Mouse (Mus musculus) midbrain, embryonic 10.5 days (tissue): ENCODE measurements at regions not wholly inside any gene's neighbourhood (a gene's known extent, or its start where the extent isn't known, plus 50 kb on each side); places are given as distances from the start of the nearest gene placed in this dataset.

Experiments used
- DNase-seq: peaks from one replicate; pipeline ENCODE4 v3.0.0-alpha.2; 2017; ENCODE audit warnings: low spot score
- H3K27ac ChIP-seq: fragments of 300-500 bp; sonication (generic); replicated peaks from 2 replicates; pipeline ENCODE4 v1.5.1; 2016; ENCODE audit warnings: mild to moderate bottlenecking
- H3K27me3 ChIP-seq: fragments of 300-500 bp; sonication (generic); 2 replicates; pipeline ENCODE4 v1.6.1; 2016; ENCODE audit warnings: low read depth, mild to moderate bottlenecking; ENCODE audit not compliant: poor library complexity, severe bottlenecking
- H3K36me3 ChIP-seq: fragments of 300-500 bp; sonication (generic); 2 replicates; pipeline ENCODE4 v1.6.1; 2016; ENCODE audit warnings: mild to moderate bottlenecking, moderate library complexity
- H3K4me1 ChIP-seq: fragments of 300-500 bp; sonication (generic); 2 replicates; pipeline ENCODE4 v1.6.1; 2016
- H3K4me3 ChIP-seq: fragments of 300-500 bp; sonication (generic); 2 replicates; pipeline ENCODE4 v1.5.1; 2016; ENCODE audit warnings: mild to moderate bottlenecking, moderate library complexity
- H3K9me3 ChIP-seq: fragments of 300-500 bp; sonication (generic); replicated peaks from 2 replicates; pipeline ENCODE4 v1.6.1; 2016; ENCODE audit warnings: mild to moderate bottlenecking
- WGBS: fragments of 180-500 bp; shearing (Covaris S2); methylation state at CpG from one replicate; pipeline ENCODE4 v1.1.7; 2016; 5-methylcytosine and 5-hydroxymethylcytosine counted together

DNA sequence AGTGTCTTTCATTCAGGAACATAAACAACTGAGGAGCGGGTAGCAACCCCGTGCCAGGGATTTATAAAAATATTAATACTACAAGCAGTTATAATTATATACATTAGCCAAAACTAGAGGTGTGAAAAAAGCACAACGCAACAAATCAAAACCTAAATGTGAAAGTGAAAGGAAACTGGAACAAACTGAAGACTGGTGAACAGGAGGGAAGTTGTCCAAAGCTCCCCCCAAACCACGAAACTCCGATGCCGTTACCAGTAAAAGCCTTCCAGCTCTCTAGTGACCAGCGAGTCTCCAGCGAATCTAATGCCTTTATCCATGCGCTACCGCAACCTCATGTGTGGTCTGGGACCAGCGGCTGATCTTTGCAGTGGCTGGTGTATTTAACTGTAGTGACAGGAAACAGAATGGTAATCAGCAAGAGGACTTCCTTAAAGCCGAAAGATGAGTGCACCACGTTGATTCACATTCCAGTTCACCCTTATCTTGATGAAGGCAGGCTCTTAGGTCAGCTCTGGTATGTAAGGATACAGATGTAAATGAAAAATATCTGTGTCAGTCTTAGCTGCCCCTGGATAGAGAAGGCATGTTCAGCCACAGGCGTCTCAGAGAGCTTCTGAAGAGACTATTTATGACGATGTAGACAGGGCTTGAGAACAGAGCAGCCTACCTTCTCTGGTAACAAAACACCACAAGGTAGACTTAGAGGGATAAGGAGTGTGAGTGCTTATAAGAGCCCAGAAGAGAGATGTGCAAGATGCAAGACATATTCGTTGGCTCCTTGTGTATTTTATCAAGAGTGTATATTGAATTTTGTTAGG lies 394.0 kb downstream of the Gpat3 start:
- DNase-seq = no peak
- Histone ChIP-seq H3K27ac (no peak overlapping the region), H3K4me1 (no peaks in the 10 kb centered on the region), H3K36me3 (no peaks in the 10 kb centered on the region), H3K27me3 (no peaks in the 10 kb centered on the region), H3K4me3 (no peak overlapping the region), H3K9me3 (no peaks in the 10 kb centered on the region)
- WGBS = 89% methylated on average over 16 of the region's 16 CpGs

DNA sequence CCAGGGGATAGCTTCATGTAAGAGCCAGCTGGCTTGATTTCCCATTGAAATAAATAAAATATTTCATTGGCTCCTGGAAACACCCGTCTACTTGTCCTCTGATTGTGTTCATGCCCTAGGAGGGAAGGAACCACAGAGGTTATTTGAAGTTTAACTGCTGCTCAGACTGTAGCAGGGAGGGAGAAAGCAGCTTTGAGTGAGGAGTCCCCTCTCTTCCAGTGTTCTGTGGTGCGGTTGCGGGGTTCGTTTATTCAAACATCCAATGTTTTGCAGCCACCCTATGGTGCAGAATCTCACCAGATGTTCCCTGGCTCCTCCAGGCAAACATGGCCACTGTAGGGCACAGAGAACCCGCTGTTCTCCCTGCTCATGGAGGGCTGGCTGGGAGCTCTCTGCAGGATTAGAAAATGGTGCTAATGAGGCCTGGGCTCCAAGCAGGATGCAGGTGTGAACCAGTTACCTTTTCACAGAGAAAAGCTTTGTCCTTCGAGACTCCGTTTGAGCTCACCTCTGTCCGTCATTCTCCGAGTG lies 390.7 kb downstream of the Gpat3 start:
- no peaks in the 10 kb centered on the region for H3K36me3 ChIP-seq
- no peaks in the 10 kb centered on the region for H3K9me3 ChIP-seq
- no peak for DNase-seq
- H3K4me3 ChIP-seq = no peak overlapping the region
- 84% methylated on average over 9 of the region's 9 CpGs for WGBS
- no peaks in the 10 kb centered on the region for H3K4me1 ChIP-seq
- no peaks in the 10 kb centered on the region for H3K27me3 ChIP-seq
- no peak overlapping the region for H3K27ac ChIP-seq

- H3K9me3 ChIP-seq = no peaks in the 10 kb centered on the region
- DNase-seq = no peak
- H3K4me1 ChIP-seq = no peaks in the 10 kb centered on the region
- no peaks in the 10 kb centered on the region for H3K36me3 ChIP-seq
- H3K27ac ChIP-seq = no peak overlapping the region
- H3K4me3 ChIP-seq = no peak overlapping the region
- no peaks in the 10 kb centered on the region for H3K27me3 ChIP-seq
- WGBS = 94% methylated on average over 10 of the region's 10 CpGs
Measured at GRCm38 (mm10) chr5:101222390-101222789, 376.9 kb downstream of the Gpat3 start.

DNA sequence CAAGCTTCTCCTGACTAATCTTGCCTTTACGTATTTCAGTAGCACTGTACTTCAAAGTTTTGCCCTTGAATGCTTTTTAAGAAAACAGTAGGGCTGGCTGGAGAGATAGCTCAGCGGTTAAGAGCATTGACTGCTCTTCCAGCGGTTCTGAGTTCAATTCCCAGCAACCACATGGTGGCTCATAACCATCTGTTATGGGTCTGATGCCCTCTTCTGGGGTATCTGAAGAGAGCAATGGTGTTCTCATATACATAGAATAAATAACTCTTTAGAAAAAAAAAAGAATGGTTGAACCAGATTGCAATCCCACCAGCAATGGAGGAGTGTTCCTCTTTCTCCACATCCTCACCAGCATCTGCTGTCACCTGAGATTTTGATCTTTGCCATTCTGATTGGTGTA lies 372.6 kb downstream of the Gpat3 start:
- Histone ChIP-seq H3K4me1 (no peaks in the 10 kb centered on the region), H3K27ac (no peak overlapping the region), H3K4me3 (no peak overlapping the region), H3K36me3 (no peaks in the 10 kb centered on the region), H3K27me3 (no peaks in the 10 kb centered on the region), H3K9me3 (no peaks in the 10 kb centered on the region)
- DNase-seq = no peak
- WGBS = 85% methylated on average over 3 of the region's 3 CpGs

DNA sequence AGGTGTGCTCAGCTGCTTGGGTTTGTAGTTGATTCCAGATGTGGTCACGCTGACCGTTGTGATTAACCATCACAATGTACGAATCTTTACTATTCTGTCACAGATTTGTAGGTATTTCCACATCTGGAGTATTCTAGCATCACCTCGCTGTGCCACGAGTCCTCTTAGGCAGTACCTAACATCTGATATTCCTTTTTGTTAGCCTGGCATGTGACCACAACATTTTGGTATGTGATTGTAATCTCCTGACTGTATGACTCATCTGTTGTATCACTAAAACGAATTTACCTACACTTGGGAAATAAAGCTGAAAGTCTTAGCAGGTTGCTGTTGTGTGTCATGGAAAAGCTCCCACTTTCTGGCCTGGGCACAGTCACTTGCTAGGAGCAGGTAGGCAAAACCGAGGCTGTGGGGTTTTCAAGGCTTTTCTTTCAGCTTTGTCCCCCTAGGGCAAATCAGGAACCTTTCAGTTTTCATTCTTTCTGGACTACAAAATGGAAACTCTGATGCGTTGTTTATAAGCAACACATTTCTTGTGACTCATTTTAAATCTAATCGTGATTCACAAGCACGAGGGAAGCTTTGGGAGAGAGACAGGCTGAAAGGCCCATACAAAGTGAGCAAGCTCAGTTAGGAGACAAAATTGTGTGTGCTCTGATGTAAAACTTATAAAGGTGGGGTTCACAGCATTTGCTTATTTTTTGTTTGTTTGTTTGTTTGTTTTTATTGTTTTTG lies 371.5 kb downstream of the Gpat3 start:
- Histone ChIP-seq H3K27me3 (no peaks in the 10 kb centered on the region), H3K4me3 (no peak overlapping the region), H3K36me3 (no peaks in the 10 kb centered on the region), H3K4me1 (no peaks in the 10 kb centered on the region), H3K9me3 (no peaks in the 10 kb centered on the region), H3K27ac (no peak overlapping the region)
- whole genome bisulfite sequencing = 90% methylated on average over 10 of the region's 10 CpGs
- no peak for DNase-seq

- Histone ChIP-seq H3K36me3 (no peaks in the 10 kb centered on the region), H3K27ac (no peak overlapping the region), H3K9me3 (no peaks in the 10 kb centered on the region), H3K4me3 (no peak overlapping the region), H3K4me1 (no peaks in the 10 kb centered on the region), H3K27me3 (no peaks in the 10 kb centered on the region)
- 91% methylated on average over 4 of the region's 4 CpGs for WGBS
- DNase-seq = no peak
Measured at GRCm38 (mm10) chr5:101211974-101212373, 366.5 kb downstream of the Gpat3 start.

GRCm38 (mm10) chr5:101208150-101208549 lies 362.6 kb downstream of the Gpat3 start:
- no peak for DNase-seq
- Histone ChIP-seq H3K27ac (no peak overlapping the region), H3K4me1 (no peaks in the 10 kb centered on the region), H3K4me3 (no peak overlapping the region), H3K9me3 (peaks cover 6% of the 10 kb centered on the region; the same call in 1 of the 2 replicates), H3K27me3 (no peaks in the 10 kb centered on the region), H3K36me3 (no peaks in the 10 kb centered on the region)
- WGBS = 91% methylated on average over 5 of the region's 5 CpGs

DNA sequence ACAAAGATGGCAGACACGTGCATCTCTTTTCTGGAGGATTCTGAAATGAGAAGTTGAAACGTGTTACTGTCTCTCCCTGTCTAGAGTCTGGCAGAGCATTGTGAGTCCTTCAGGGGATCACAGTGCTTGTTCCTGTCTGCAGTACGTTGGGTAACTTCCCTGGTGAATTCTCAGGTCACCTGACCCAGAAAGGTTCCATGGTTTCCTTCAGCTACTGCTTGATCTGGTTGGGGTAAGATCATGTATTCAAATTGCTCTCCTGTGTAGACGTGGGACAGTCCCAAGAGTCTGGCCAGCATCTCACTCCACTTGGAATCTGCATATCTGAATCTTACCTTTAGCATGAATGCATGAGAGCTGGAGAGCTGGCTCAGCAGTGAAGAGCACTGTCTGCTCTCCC lies 350.0 kb downstream of the Gpat3 start:
- Histone ChIP-seq H3K4me1 (peaks cover 4% of the 10 kb centered on the region; the same call in 1 of the 2 replicates), H3K27me3 (no peaks in the 10 kb centered on the region), H3K9me3 (no peaks in the 10 kb centered on the region), H3K4me3 (no peak overlapping the region), H3K27ac (no peak overlapping the region), H3K36me3 (no peaks in the 10 kb centered on the region)
- no peak for DNase-seq
- WGBS = 85% methylated on average over 4 of the region's 4 CpGs

DNA sequence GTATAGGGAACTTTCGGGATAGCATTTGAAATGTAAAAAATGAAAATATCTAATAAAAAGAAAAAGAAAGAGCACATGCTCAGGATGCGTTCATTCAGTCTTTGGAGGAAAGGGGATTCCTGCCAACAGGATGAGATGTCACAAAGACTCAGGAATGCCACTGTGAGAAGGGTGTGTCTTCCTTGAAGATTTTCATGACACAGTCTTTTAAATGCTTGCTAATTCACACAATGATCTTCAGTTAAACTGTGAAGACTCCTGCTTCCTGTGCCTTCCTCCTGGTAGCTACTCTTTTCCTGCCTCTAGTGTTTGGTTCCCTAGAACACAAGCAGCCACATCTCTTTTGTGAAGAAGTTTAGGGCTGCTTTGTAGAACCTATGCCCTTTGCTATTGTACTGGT lies 345.5 kb downstream of the Gpat3 start:
- no peak overlapping the region for H3K4me3 ChIP-seq
- peaks cover 11% of the 10 kb centered on the region for H3K4me1 ChIP-seq
- no peaks in the 10 kb centered on the region for H3K36me3 ChIP-seq
- 86% methylated on average over 2 of the region's 2 CpGs for WGBS
- H3K27ac ChIP-seq = no peak overlapping the region
- no peaks in the 10 kb centered on the region for H3K9me3 ChIP-seq
- DNase-seq = no peak
- H3K27me3 ChIP-seq = no peaks in the 10 kb centered on the region

DNA sequence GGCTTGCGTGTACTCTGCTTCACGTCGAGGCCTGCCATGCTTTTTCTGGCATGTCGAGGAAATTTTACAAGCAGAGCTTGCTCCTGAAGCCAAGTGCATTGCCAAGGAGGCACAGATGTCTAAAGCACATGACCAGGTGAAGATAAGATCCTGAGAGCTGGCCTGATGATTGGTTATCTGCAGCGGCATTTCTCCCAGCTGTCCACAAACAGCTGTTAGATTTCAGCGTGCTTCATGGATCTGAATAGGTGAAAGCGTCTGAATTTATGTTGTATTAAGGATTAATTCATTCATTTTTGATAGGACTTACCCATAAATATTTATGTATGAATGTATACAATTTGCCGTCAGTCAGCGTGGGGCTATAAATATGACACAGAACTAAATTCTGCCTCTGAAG lies 327.7 kb downstream of the Gpat3 start:
- no peaks in the 10 kb centered on the region for H3K9me3 ChIP-seq
- H3K27me3 ChIP-seq = no peaks in the 10 kb centered on the region
- no peak overlapping the region for H3K4me3 ChIP-seq
- 97% methylated on average over 9 of the region's 9 CpGs for WGBS
- no peak for DNase-seq
- H3K4me1 ChIP-seq = peaks cover 10% of the 10 kb centered on the region; the same call in 1 of the 2 replicates
- H3K36me3 ChIP-seq = no peaks in the 10 kb centered on the region
- H3K27ac ChIP-seq = no peak overlapping the region

DNA sequence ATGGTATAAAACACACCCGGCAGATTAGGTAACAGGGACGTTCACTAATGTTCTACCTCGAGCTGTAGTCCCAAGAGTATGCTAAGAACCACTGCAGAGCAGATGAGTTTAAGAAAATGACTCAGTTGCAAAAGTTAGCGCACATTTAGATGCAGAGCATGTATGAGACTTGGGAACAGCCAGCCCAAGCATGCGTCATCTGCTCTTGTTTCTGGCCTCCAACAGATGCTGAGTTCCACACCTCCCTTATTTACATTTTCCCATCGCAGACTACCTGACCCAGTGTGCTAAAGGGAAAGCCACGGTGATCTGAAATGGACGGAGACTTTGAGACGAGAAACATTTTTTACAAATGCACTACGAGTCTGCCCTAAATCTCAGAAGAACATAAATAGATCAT lies 327.3 kb downstream of the Gpat3 start:
- peaks cover 10% of the 10 kb centered on the region; the same call in 1 of the 2 replicates for H3K4me1 ChIP-seq
- H3K36me3 ChIP-seq = no peaks in the 10 kb centered on the region

GRCm38 (mm10) chr5:101169074-101169473 lies 323.6 kb downstream of the Gpat3 start:
- H3K27me3 ChIP-seq = 0 out of 2 replicates have a peak, but pooled peaks cover 4% of the 10 kb centered on the region
- 87% methylated on average over 2 of the region's 2 CpGs for WGBS
- H3K27ac ChIP-seq = no peak overlapping the region
- no peaks in the 10 kb centered on the region for H3K9me3 ChIP-seq
- DNase-seq = no peak
- no peak overlapping the region for H3K4me3 ChIP-seq
- H3K36me3 ChIP-seq = no peaks in the 10 kb centered on the region
- H3K4me1 ChIP-seq = peaks cover 7% of the 10 kb centered on the region

More for the DNA sequence above, 327.3 kb downstream of the Gpat3 start:
- no peak for DNase-seq
- H3K27me3 ChIP-seq = no peaks in the 10 kb centered on the region
- H3K9me3 ChIP-seq = no peaks in the 10 kb centered on the region
- no peak overlapping the region for H3K27ac ChIP-seq
- H3K4me3 ChIP-seq = no peak overlapping the region
- WGBS = 93% methylated on average over 10 of the region's 10 CpGs
